Mouse (Mus musculus) CD4-positive, CD25-positive, alpha-beta regulatory T cell, adult 4 months (primary cell): ENCODE results near the gene Hrh1. TPM values are rescaled to one million over a fixed set of nuclear protein-coding genes. Genes with fewer than 3 reads are reported as not detected.

Experiments used
- ATAC-seq: one replicate; pipeline ENCODE4 v1.8.0; 2017
- polyA plus RNA-seq, 2 experiments: library from polyadenylated mRNA; unstranded; fragments of 100-300 nt; shearing (Covaris generic); gene quantifications; one replicate each; pipeline ENCODE4 v1.2.1; 2017

The Hrh1 gene
- polyA plus RNA-seq, 2 experiments from 2014 or later = not detected

- ATAC-seq = no peak
These were observed 9.3 kb downstream of the Hrh1 start for GRCm38 (mm10) chr6:114407049-114407448.

GRCm38 (mm10) chr6:114408278-114408677 lies 10.5 kb downstream of the Hrh1 start:
- ATAC-seq = no peak

DNA sequence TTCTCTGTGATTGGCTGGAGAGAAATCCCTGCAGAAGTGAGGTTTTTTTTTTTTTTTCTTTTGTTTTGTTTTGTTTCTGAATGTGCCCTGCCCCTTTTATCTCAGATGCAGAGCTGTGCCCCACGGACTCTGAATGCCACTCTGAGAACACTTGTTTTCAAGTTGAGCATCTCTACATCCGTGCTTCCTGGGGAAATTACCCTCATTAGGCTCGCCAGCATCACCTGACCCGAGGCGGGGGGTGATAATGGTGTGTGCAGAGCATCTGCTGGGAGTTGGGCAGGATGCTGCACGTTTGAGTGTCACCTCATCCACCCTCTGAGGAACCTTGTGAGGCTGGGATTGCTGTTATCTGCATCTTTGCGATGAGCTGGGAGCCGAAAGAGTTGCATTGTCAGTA lies 14.2 kb downstream of the Hrh1 start:
- peak; percentile 71 for ATAC-seq

DNA sequence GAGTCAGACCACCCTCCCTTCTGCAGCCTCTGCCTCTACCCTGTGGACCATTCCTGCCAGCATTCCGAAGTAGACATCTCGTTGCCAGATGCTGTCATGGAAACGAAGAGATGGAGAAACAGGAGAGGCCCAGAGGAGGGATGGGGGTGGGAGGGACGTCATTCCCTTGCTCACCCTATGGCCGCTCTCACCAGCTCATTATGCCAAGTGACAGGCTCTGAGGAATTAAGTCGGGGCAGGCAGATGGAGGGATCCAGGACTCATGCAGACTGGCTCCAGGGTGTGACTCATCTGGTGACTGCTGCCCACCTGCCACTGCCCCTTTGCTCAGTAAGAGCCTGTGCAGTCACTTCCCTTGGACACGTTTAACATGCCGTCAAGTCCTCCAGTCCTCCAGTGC lies 16.8 kb downstream of the Hrh1 start:
- ATAC-seq = no peak

DNA sequence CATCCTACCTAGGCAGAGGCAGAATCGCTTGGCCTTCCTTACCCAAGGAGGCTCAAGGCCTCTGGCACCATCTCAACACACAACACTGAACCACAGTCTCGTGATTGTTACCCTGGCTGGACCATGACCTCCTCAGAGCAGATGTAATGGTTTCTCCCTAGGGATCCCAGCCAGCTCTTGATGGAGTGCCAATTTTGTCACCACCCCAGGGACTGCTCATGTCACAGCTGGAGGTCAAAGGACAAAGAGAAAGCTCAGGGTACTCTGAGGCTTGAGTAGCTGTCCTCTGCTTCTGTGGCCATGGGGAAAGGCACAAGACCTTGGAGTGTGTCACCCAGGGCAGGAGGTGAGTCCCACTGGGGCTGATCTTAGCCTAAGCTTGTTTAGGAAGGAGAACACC lies 20.3 kb downstream of the Hrh1 start:
- no peak for ATAC-seq

DNA sequence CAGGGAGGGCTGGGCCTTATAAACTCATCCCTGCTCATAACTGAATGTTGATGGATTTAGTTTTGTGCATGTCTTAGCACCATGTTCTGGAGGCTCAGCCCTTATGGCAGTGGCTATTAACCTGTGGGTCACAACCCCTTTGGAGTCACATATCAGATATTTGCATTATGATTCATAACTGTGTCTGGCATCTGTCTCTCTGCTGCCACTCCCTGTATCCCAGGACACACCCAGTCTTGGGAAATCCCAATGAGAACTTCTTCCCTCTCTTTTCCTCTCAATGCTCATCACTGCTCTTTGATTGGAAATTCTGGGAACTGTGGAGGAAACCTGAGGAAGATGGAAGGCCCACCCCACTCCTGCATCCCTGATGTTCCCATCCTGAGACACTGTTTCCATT lies 23.3 kb downstream of the Hrh1 start:
- no peak for ATAC-seq

DNA sequence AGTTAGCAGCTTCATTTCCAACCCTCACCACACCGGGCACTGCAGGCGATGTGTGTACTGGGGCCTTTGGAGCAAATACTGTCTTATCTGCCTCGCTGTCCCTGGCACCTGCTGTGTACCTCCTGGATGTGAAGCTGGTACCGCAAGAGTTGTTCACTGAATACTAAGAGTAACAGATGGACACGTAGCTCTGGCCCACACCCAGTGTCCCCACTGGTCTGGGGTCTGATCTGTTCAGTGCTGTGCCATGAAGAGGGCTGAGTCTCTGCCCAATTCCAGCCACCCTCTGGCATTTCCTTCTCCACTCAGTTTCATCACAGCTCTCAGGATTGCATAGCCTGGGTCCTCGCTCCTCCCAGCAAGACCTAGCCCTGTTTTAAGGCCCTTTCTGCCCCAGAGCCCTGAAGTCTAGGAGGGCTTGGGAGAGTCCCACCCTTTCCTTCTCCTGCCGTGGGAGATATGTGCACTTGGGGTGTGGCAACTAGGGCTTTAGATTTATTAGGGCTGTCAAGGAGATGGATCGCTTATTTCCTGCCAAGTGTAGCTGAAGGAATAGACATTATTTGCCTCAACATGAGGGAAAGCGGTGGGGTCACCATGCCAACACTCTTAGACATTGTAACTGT lies 25.4 kb downstream of the Hrh1 start:
- no peak for ATAC-seq

- ATAC-seq = no peak
These were observed 27.6 kb downstream of the Hrh1 start for GRCm38 (mm10) chr6:114425343-114425742.

- no peak for ATAC-seq
These were observed 29.9 kb downstream of the Hrh1 start for GRCm38 (mm10) chr6:114427641-114428040.

- no peak for ATAC-seq
These were observed 31.1 kb downstream of the Hrh1 start for GRCm38 (mm10) chr6:114428831-114429230.

DNA sequence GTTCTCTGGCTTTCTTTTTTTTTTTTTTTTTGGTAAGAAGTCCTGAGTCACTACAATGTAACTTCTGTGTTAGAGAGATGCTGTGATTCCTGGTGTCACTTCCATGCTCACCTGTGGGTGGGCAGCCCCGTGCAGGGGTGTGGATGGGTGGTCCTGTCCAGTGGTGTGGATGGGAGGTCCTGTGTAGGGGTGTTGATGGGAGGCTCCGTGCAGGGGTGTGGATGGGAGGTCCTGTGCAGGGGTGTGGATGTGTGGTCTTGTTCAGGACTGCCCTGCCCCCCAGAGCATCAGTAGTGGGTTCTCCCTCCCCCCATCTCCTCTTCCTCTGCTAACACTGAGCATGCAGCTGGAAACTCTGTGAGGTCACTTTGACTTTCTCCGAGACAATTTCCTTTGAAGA lies 34.9 kb downstream of the Hrh1 start:
- ATAC-seq = no peak

- no peak for ATAC-seq
These were observed 36.8 kb downstream of the Hrh1 start for GRCm38 (mm10) chr6:114434524-114434923.

- ATAC-seq = no peak
These were observed 42.6 kb downstream of the Hrh1 start for GRCm38 (mm10) chr6:114440302-114440701.

DNA sequence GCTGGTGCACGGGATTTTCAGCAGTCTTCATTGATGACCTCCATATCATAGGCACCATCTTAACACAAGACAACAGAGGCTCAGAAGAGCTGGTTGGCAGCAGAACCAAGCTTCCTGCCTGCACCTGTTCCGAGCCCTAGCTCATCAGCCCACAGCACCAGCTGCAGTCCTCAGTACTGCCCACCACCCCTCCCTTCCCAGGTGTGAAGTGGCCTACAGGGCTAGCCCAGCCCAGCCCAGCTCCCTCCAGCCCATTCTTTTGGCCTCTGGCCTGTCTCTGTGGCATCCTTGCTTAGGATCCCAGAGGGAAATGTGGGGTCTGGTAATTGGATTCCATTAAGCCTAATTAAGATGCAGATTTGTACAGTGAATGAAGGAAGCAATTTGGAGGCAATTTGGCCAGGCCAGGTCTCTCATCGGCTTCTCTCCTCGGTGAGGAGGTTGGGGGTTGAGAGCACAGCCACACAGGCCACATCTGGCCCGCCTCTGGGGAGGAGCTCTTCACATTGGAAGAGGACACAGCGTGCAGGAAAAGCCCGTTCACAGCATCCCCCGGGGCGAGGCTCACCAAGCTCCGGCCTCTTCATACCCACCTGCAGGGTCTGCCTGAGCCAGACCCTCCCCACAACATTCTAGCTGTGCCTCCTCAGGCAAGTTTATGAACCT lies 43.2 kb downstream of the Hrh1 start:
- ATAC-seq = no peak

GRCm38 (mm10) chr6:114444247-114444844 lies 46.6 kb downstream of the Hrh1 start:
- ATAC-seq = no peak

GRCm38 (mm10) chr6:114444976-114445375 lies 47.2 kb downstream of the Hrh1 start:
- no peak for ATAC-seq

DNA sequence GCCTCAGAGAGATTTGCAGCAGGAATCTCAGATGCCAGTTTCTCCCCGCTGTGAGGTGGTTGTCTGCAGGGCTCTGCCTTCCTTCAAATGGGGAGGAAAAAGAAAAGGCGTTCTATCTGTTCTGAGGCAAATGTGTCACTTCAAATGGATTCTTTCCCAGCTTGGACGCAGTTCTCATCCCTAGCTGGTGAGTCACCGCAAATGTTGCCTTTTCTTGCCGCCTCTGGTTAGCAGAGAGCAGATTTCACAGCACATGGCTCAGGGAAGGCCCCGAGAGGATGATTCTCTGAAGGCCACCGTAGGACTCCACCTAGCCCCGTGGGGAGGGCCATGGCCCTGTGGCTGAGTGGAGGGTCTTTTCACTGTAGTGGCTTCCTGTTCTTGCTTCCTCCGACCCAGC lies 51.2 kb downstream of the Hrh1 start:
- no peak for ATAC-seq

DNA sequence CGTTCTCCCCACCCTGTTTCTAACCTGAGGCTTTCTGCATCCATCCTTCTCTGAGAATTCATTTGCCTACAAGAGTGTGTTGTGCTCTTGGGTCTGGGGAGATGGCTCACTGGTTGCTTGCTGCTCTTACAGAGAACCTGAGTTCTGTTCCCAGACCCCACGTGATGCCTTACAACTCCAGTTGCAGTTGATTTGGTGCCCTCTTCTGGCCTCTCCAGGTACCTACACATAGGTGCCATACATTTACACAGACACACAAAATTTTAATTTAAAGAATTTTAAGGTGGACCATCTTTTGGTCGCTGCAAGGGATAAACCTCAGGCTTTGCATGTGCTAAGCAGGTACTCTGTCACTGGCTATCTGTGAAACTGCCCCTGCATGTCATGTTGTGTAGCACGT lies 57.5 kb downstream of the Hrh1 start:
- ATAC-seq = no peak

GRCm38 (mm10) chr6:114456255-114457042 lies 58.7 kb downstream of the Hrh1 start:
- ATAC-seq = no peak

- no peak for ATAC-seq
These were observed 59.6 kb downstream of the Hrh1 start for GRCm38 (mm10) chr6:114457299-114457698.

GRCm38 (mm10) chr6:114458191-114458590 lies 60.5 kb downstream of the Hrh1 start:
- no peak for ATAC-seq

- no peak for ATAC-seq
These were observed 62.2 kb downstream of the Hrh1 start for GRCm38 (mm10) chr6:114459969-114460368.

GRCm38 (mm10) chr6:114461536-114461935 lies 63.8 kb downstream of the Hrh1 start:
- ATAC-seq = no peak
